Mouse (Mus musculus): ENCODE measurements around the gene Cdk2ap1.

- TF ChIP-seq CTCF (IDR thresholded peaks at IDR 0.05; ENCODE audit: low read depth) (no peak), EP300 (IDR thresholded peaks at IDR 0.05; ENCODE audit: low read depth) (no peak)
Measured at GRCm38 (mm10) chr5:124334392-124334791, 28.5 kb downstream of the Cdk2ap1 start.

Measured in liver, embryonic 14.5 days (tissue).